Mouse (Mus musculus) hindbrain, embryonic 13.5 days (tissue): ENCODE results near the gene Prph. TPM values are rescaled to one million over a fixed set of nuclear protein-coding genes. Genes with fewer than 3 reads are reported as not detected.

Source experiments
- ATAC-seq: fragments of 200-750 bp; cut with Nextera tagmentation; 2 replicates; pipeline ENCODE4 v1.8.0; 2017; ENCODE audit warnings: moderate TSS enrichment; ENCODE audit not compliant: low FRiP score
- H3K27ac ChIP-seq: fragments of 300-500 bp; sonication (generic); 2 replicates; pipeline ENCODE4 v1.5.1; 2015; ENCODE audit warnings: inconsistent platforms, mild to moderate bottlenecking, moderate library complexity
- H3K27me3 ChIP-seq: fragments of 300-500 bp; sonication (generic); 2 replicates; pipeline ENCODE4 v1.6.1; 2015; ENCODE audit warnings: mild to moderate bottlenecking, inconsistent platforms
- H3K36me3 ChIP-seq: fragments of 300-500 bp; sonication (generic); 2 replicates; pipeline ENCODE4 v1.6.1; 2015; ENCODE audit warnings: mild to moderate bottlenecking, inconsistent platforms
- H3K4me1 ChIP-seq: fragments of 300-500 bp; sonication (generic); replicated peaks from 2 replicates; pipeline ENCODE4 v1.6.1; 2015; ENCODE audit warnings: inconsistent platforms
- H3K4me2 ChIP-seq: fragments of 300-500 bp; sonication (generic); 2 replicates; pipeline ENCODE4 v1.6.1; 2015; ENCODE audit warnings: inconsistent platforms, mild to moderate bottlenecking, moderate library complexity
- H3K4me3 ChIP-seq: fragments of 300-500 bp; sonication (generic); 2 replicates; pipeline ENCODE4 v1.5.1; 2015; ENCODE audit warnings: mild to moderate bottlenecking, inconsistent platforms
- H3K9ac ChIP-seq: fragments of 300-500 bp; sonication (generic); 2 replicates; pipeline ENCODE4 v1.6.1; 2015; ENCODE audit warnings: mild to moderate bottlenecking, inconsistent platforms
- H3K9me3 ChIP-seq: fragments of 300-500 bp; sonication (generic); 2 replicates; pipeline ENCODE4 v1.6.1; 2016; ENCODE audit warnings: inconsistent platforms
- WGBS: fragments of 180-500 bp; shearing (Covaris S2); methylation state at CpG from one replicate; pipeline ENCODE4 v1.1.7; 2015; 5-methylcytosine and 5-hydroxymethylcytosine counted together
- microRNA-seq: library from miRNA; unstranded; fragments of <30 nt; microRNA quantifications from one replicate; pipeline ENCODE4, GENCODE M21; 2016
- polyA plus RNA-seq: library from polyadenylated mRNA; unstranded; fragments of >200 nt; fragmentation: Nextera tagmentation; extraction: Ambion mirVana; gene quantifications from 2 replicates; pipeline ENCODE4 v1.2.1, GENCODE M21; 2015

The Prph gene
- polyA plus RNA-seq, 1 experiment from 2014 or later: 78.7 TPM

DNA sequence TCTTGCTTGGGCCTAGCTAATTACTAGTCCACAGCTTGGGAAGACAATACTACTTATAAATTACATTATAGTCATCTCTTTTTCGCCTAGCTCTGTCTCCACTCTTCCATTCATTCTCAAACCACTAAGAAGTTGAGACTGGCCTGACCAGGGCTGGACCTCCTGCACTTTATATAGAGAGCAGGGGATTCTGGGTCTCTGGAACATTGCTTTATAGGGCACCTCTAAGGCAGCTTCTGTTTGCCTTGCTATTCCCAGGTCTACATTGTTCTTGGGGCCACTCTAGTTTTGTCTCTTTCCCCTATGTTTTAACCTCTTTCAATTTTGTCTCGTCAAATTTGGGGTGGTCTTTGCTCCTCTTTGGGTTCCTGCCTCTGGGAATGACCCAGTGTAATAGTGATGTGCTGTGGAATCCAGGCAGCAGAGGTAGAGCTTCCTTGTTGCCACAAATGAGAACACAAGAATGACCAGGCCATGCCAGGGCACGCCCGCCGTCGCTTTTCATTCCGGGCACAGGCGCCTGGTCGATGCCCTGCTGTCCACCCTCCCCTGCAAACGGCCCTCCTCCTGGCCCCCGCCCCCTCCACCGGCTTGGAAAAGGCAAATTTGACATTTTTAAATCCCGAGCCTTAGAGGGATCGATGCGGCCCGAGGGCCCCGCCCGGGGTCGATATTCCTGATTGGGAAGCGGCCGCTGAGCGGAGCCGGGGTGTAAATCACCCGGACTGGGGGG lies 41.3 kb downstream of the Prph start:
- ATAC-seq: no peak
- H3K9ac ChIP-seq: peak overlapping the region; percentile 60
- no peak overlapping the region; the same call in 1 of the 2 replicates for H3K27ac ChIP-seq
- H3K4me2 ChIP-seq: peak overlapping the region; percentile 72
- WGBS: 3% methylated on average over 24 of the region's 24 CpGs
- peaks cover 89% of the 10 kb centered on the region for H3K27me3 ChIP-seq
- peak overlapping the region; percentile 38 for H3K4me3 ChIP-seq
- H3K9me3 ChIP-seq: no peaks in the 10 kb centered on the region
- H3K36me3 ChIP-seq: no peaks in the 10 kb centered on the region
- H3K4me1 ChIP-seq: peaks cover 71% of the 10 kb centered on the region

DNA sequence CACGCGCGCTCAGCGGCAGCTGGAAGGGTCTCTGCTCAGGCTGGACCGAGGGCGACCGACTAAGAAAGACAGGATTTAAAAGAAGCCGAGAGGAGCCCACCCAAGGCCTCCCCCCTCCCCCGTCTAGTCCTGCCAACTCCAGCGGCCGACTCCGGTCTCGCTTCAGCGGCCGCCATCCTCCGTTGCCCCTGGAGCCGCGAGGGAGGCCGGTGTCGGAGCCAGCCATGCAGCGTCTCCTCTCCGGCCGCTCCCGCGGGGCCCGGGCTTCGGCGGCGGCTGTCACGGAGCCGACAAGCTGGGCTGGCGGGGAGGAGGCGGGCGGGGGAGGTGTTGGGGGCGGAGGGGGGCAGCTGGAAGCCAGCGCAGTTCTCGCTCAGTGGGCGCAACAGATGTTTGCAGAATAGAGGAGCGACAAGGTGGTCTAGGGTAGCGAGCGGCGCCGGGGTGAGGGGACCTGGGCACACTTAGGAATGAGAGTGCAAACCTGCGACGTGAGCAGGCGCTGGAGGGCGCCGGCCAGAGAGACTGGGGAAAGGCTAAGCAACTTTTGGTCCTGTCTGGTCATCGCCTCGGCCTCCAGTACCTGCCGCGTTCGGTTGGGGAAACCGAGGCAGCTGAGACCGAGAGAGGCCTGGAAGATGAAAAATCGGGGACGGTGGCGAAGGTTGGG lies 42.0 kb downstream of the Prph start:
- no peak for ATAC-seq
- peak overlapping the region; percentile 60 for H3K9ac ChIP-seq
- H3K27ac ChIP-seq: no peak overlapping the region; the same call in 1 of the 2 replicates
- peaks cover 89% of the 10 kb centered on the region for H3K27me3 ChIP-seq
- under 1% methylated on average over 49 of the region's 58 CpGs for WGBS
- H3K36me3 ChIP-seq: no peaks in the 10 kb centered on the region
- H3K4me2 ChIP-seq: peak overlapping the region; percentile 72
- no peaks in the 10 kb centered on the region for H3K9me3 ChIP-seq
- H3K4me1 ChIP-seq: peaks cover 67% of the 10 kb centered on the region
- H3K4me3 ChIP-seq: peak overlapping the region; percentile 38

DNA sequence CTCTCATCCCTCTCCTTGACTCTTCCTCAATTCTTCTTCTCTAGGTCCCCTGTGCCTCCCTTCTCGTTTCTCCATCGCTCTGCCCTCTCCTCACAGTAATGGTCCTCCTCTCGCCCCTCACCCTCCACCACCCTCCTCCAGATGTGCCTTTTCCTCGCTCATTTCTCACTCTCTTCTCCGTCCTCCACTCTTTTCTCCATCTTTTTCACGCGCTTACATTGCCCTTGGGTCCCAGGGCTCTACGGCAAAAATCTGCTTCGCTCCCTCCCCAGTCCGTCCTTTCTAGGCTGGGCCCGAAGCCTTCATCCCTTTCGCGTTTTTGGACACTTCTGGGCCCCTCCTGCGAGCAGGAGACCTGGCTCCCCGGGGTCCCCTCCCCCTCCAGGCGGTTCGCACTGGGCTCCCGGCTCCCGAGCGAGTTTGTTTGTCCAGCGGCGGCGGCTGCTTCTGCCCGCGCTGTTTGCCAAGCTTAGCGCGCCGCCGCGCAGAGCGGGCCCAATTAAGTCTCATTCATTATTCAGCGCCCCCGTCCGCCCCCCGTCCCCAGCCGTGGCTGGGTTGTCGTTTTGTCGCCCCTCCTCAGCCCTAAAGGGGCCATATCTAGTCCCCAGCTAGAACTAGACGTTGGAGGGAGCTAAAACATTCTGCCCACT lies 43.0 kb downstream of the Prph start:
- Histone ChIP-seq H3K27ac (no peak overlapping the region), H3K27me3 (peaks cover 79% of the 10 kb centered on the region), H3K4me1 (peaks cover 62% of the 10 kb centered on the region), H3K9ac (peak overlapping the region; percentile 60; the same call in 1 of the 2 replicates), H3K36me3 (no peaks in the 10 kb centered on the region), H3K9me3 (no peaks in the 10 kb centered on the region), H3K4me3 (peak overlapping the region; percentile 38), H3K4me2 (peak overlapping the region; percentile 72)
- no peak for ATAC-seq
- under 1% methylated on average over 39 of the region's 39 CpGs for WGBS

DNA sequence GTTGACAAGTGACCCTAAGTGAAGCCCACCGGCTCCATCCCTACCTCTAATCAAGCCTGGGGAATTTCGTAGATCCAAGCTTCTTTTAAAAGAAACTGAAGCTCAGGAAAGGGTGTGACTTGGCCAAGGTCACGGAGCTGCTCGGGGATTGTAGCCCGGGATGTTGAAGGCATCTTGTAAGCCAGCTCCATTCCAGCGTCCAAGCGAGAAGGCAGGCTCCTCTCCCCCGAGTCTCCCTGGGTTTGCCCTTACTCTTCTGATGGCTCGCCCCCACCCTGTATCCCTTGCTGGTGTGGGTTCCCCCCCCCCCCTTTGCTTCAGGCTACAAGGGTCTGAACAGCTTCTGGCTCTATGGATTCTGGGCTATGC lies 43.5 kb downstream of the Prph start:
- Histone ChIP-seq H3K9ac (peak overlapping the region; percentile 60; the same call in 1 of the 2 replicates), H3K27ac (no peak overlapping the region), H3K36me3 (no peaks in the 10 kb centered on the region), H3K4me2 (peak overlapping the region; percentile 72), H3K9me3 (no peaks in the 10 kb centered on the region), H3K4me1 (peaks cover 57% of the 10 kb centered on the region), H3K27me3 (peaks cover 74% of the 10 kb centered on the region), H3K4me3 (peak overlapping the region; percentile 38)
- no peak for ATAC-seq
- WGBS: 0% methylated on average over 9 of the region's 9 CpGs

DNA sequence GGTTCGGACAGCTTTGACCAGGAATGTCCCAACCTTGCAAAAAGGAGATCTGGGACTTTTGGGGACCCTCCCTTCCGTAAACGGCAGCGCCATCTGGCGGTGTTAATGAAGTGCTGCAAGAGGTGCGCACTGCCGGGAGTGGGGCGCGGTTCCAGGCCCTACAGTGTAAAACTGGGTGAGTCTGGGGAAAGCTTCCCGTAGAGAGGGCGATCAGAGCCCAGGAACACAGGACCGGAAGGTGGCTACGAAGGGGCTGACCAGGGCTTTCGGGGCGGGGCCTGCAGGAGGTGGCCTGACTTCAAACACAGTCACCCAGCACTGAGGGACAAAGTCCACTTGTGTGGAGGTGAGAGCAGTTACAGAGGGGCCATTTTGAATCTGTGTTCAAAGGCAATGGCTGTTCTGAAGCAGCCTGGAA lies 44.2 kb downstream of the Prph start:
- H3K4me3 ChIP-seq: peak overlapping the region; percentile 38
- 2% methylated on average over 15 of the region's 15 CpGs for WGBS
- H3K4me1 ChIP-seq: peaks cover 51% of the 10 kb centered on the region
- no peaks in the 10 kb centered on the region for H3K9me3 ChIP-seq
- H3K27me3 ChIP-seq: peaks cover 70% of the 10 kb centered on the region
- no peak for ATAC-seq
- no peaks in the 10 kb centered on the region for H3K36me3 ChIP-seq
- H3K27ac ChIP-seq: no peak overlapping the region
- peak overlapping the region; percentile 49; the same call in 1 of the 2 replicates for H3K9ac ChIP-seq
- H3K4me2 ChIP-seq: peak overlapping the region; percentile 72

DNA sequence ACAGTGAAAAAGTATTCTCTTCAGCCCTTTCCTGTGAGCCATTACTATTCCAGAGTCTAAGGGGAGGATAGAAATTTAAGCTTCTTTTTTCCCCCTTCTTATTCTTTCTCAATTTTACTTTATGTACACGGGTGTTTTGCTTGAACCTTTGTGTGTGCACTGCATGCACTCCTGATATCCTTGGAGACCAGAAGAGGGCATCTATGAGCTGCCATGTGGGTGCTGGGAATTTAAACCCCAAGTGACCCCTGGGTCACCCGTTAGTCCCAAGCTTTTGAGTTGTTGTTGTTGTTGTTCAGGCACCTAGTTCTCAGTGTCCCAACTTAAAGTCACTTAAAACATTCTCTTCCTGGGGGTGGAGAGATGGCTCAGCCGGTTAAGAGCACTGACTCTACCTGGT lies 45.0 kb downstream of the Prph start:
- H3K9ac ChIP-seq: no peak overlapping the region
- no peak for ATAC-seq
- no peak overlapping the region for H3K4me2 ChIP-seq
- no peaks in the 10 kb centered on the region for H3K9me3 ChIP-seq
- H3K27ac ChIP-seq: no peak overlapping the region
- WGBS: 40% methylated on average over 3 of the region's 3 CpGs
- no peak overlapping the region for H3K4me3 ChIP-seq
- H3K4me1 ChIP-seq: peaks cover 44% of the 10 kb centered on the region
- H3K27me3 ChIP-seq: peaks cover 64% of the 10 kb centered on the region
- no peaks in the 10 kb centered on the region for H3K36me3 ChIP-seq

DNA sequence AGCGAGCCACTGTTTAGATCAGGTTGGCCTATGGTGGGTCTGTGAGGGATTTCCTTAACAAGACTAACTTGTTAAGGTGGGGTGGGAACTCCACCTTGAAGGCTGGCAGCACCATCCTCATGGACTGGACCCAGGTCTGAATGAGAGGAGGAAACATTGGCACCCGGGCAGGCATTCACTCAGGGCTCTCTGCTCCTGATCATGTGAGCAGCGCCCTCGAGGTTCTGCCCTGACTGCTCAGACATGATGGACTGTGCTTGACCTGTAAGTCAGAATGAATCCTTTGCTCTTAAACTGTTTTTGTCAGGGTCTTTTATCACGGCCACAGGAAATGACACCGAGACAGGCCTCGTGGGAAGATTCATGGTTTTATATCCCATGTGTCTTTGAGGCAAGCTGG lies 50.3 kb downstream of the Prph start:
- no peak for ATAC-seq
- Histone ChIP-seq H3K27ac (no peak overlapping the region), H3K36me3 (no peaks in the 10 kb centered on the region), H3K9ac (no peak overlapping the region), H3K9me3 (no peaks in the 10 kb centered on the region), H3K4me1 (no peaks in the 10 kb centered on the region), H3K4me2 (no peak overlapping the region), H3K27me3 (peaks cover 12% of the 10 kb centered on the region), H3K4me3 (no peak overlapping the region)
- WGBS: 63% methylated on average over 7 of the region's 7 CpGs

DNA sequence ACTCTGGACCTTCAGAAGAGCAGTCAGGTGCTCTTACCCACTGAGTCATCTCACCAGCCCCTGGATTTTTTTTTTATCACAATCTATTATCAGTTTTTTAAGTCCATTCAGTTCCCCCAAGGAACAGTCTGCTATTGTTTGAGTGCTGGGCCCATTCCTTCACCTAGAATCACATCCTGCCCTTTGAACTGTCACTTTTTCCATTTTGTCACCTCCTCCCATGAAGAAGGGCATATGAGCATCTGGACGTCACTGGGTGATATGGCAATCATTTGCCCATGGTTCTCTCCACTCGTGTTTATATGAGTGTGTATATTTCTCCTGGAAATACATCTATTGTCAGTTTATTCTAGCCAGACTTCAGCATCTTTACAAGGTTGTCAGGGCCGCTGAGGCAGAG lies 52.9 kb downstream of the Prph start:
- H3K4me1 ChIP-seq: no peaks in the 10 kb centered on the region
- H3K9me3 ChIP-seq: no peaks in the 10 kb centered on the region
- H3K9ac ChIP-seq: no peak overlapping the region
- no peak overlapping the region for H3K4me2 ChIP-seq
- no peak for ATAC-seq
- 85% methylated on average over 3 of the region's 3 CpGs for WGBS
- H3K36me3 ChIP-seq: no peaks in the 10 kb centered on the region
- no peaks in the 10 kb centered on the region for H3K27me3 ChIP-seq
- H3K4me3 ChIP-seq: no peak overlapping the region
- H3K27ac ChIP-seq: no peak overlapping the region

Small RNAs within 50 kb of the gene (microRNA-seq; reads per million reads assigned to microRNA genes)
- not detected for gene Mir6960

Other genes starting within 250 kb of the Prph start
- gene Ddn, start 245.7 kb upstream of the Prph start, polyA plus RNA-seq: 0.63 and 0.69 TPM in 2 replicates
- 73.4 and 77.5 TPM in 2 replicates for gene Prkag1, start 223.7 kb upstream of the Prph start, polyA plus RNA-seq
- gene Kmt2d, start 184.0 kb upstream of the Prph start, polyA plus RNA-seq: 11.6 and 12.1 TPM in 2 replicates
- 29.7 and 34.7 TPM in 2 replicates for gene Rhebl1, start 160.6 kb upstream of the Prph start, polyA plus RNA-seq
- gene Dhh, start 156.6 kb upstream of the Prph start, polyA plus RNA-seq: 1.7 and 2.2 TPM in 2 replicates
- 37.7 and 38.3 TPM in 2 replicates for gene Lmbr1l, start 136.9 kb upstream of the Prph start, polyA plus RNA-seq
- gene Tuba1b, start 120.6 kb upstream of the Prph start, polyA plus RNA-seq: 1,016 and 1,054 TPM in 2 replicates
- not detected in 2 replicates for gene Gm49450, start 101.6 kb upstream of the Prph start, polyA plus RNA-seq
- gene Tuba1a, start 101.5 kb upstream of the Prph start, polyA plus RNA-seq: 15,152 and 15,804 TPM in 2 replicates
- 28.1 and 28.2 TPM in 2 replicates for gene Tuba1c, start 25.3 kb upstream of the Prph start, polyA plus RNA-seq
- 8.4 and 10.0 TPM in 2 replicates for gene Troap, start 19.4 kb downstream of the Prph start, polyA plus RNA-seq
- gene C1ql4, start 32.6 kb downstream of the Prph start, polyA plus RNA-seq: 5.6 and 11.8 TPM in 2 replicates
- 1.3 and 1.6 TPM in 2 replicates for gene Dnajc22, start 38.0 kb downstream of the Prph start, polyA plus RNA-seq
- 42.1 and 45.0 TPM in 2 replicates for gene Spats2, start 70.7 kb downstream of the Prph start, polyA plus RNA-seq
- 0.52 and 0.91 TPM in 2 replicates for gene Kcnh3, start 169.7 kb downstream of the Prph start, polyA plus RNA-seq
- gene Mcrs1, start 196.8 kb downstream of the Prph start, polyA plus RNA-seq: 195 and 208 TPM in 2 replicates
- gene Prpf40b, start 239.9 kb downstream of the Prph start, polyA plus RNA-seq: 116 and 124 TPM in 2 replicates
- 0.47 and 0.69 TPM in 2 replicates for gene Fam186b, start 240.7 kb downstream of the Prph start, polyA plus RNA-seq